Mouse (Mus musculus): Measurements from ENCODE around the gene Plekhh3. TPM values are rescaled to one million over a fixed set of nuclear protein-coding genes. Genes with fewer than 3 reads are reported as not detected.
A peak's percentile ranks its signal among the peaks of the same experiment; 100 is the strongest.

The Plekhh3 gene
- polyA plus RNA-seq, 1 experiment from 2014 or later: 23.8 TPM

GRCm38 (mm10) chr11:101190181-101190912, 19.2 kb upstream of the Plekhh3 start:
- H3K9ac ChIP-seq (ENCODE audit: low read length): peak overlapping the region; percentile 36; the same call in 1 of the 2 replicates
- ATAC-seq (ENCODE audit: low FRiP score, low TSS enrichment) (no peak), DNase-seq (ENCODE audit: low spot score) (no peak)
- no peak overlapping the region for H3K4me3 ChIP-seq (ENCODE audit: low read depth, low read length)
- WGBS: 41% methylated on average over 8 of the region's 8 CpGs
- no peak for TF ChIP-seq CTCF (IDR thresholded peaks at IDR 0.05; ENCODE audit: low read depth)
- no peak for TF ChIP-seq EP300 (optimal IDR thresholded peaks at IDR 0.05)
- no peak overlapping the region for H3K4me2 ChIP-seq (replicated peaks; ENCODE audit: low read depth)
- 0 out of 2 replicates have a peak, but pooled peaks cover 2% of the 10 kb centered on the region for H3K4me1 ChIP-seq (replicated peaks; ENCODE audit: control insufficient read depth, insufficient read depth)
- H3K27me3 ChIP-seq (ENCODE audit: control insufficient read depth, insufficient read depth, low read length): no peaks in the 10 kb centered on the region
- peak overlapping the region; percentile 84 for H3K27ac ChIP-seq (replicated peaks)
- H3K9me3 ChIP-seq (ENCODE audit: control insufficient read depth, low read length): no peaks in the 10 kb centered on the region
- peaks cover 6% of the 10 kb centered on the region; the same call in 1 of the 2 replicates for H3K36me3 ChIP-seq (ENCODE audit: control insufficient read depth, insufficient read depth, low read length)

GRCm38 (mm10) chr11:101189495-101190180, 18.5 kb upstream of the Plekhh3 start:
- Histone ChIP-seq H3K27me3 (ENCODE audit: control insufficient read depth, insufficient read depth, low read length) (no peaks in the 10 kb centered on the region), H3K9ac (ENCODE audit: low read length) (0 out of 2 replicates have a peak overlapping the region, but pooled peaks have one; percentile 36), H3K36me3 (ENCODE audit: control insufficient read depth, insufficient read depth, low read length) (peaks cover 6% of the 10 kb centered on the region; the same call in 1 of the 2 replicates), H3K27ac (replicated peaks) (peak overlapping the region; percentile 84), H3K4me2 (replicated peaks; ENCODE audit: low read depth) (no peak overlapping the region), H3K4me3 (ENCODE audit: low read depth, low read length) (no peak overlapping the region), H3K4me1 (replicated peaks; ENCODE audit: control insufficient read depth, insufficient read depth) (0 out of 2 replicates have a peak, but pooled peaks cover 2% of the 10 kb centered on the region), H3K9me3 (ENCODE audit: control insufficient read depth, low read length) (no peaks in the 10 kb centered on the region)
- WGBS: 17% methylated on average over 5 of the region's 6 CpGs
- DNase-seq (ENCODE audit: low spot score) (peak; percentile 52), ATAC-seq (ENCODE audit: low FRiP score, low TSS enrichment) (peak; percentile 82)
- TF ChIP-seq CTCF (IDR thresholded peaks at IDR 0.05; ENCODE audit: low read depth): no peak
- no peak for TF ChIP-seq EP300 (optimal IDR thresholded peaks at IDR 0.05)

GRCm38 (mm10) chr11:101188166-101188805, 17.1 kb upstream of the Plekhh3 start:
- H3K4me1 ChIP-seq (replicated peaks; ENCODE audit: control insufficient read depth, insufficient read depth): 0 out of 2 replicates have a peak, but pooled peaks cover 2% of the 10 kb centered on the region
- H3K27ac ChIP-seq (replicated peaks): peak overlapping the region; percentile 84
- no peak for ATAC-seq (ENCODE audit: low FRiP score, low TSS enrichment)
- no peaks in the 10 kb centered on the region for H3K27me3 ChIP-seq (ENCODE audit: control insufficient read depth, insufficient read depth, low read length)
- no peak overlapping the region for H3K9ac ChIP-seq (ENCODE audit: low read length)
- no peak for TF ChIP-seq EP300 (optimal IDR thresholded peaks at IDR 0.05)
- no peak for TF ChIP-seq CTCF (IDR thresholded peaks at IDR 0.05; ENCODE audit: low read depth)
- H3K9me3 ChIP-seq (ENCODE audit: control insufficient read depth, low read length): no peaks in the 10 kb centered on the region
- DNase-seq (ENCODE audit: low spot score): no peak
- no peak overlapping the region; the same call in 1 of the 2 replicates for H3K4me2 ChIP-seq (replicated peaks; ENCODE audit: low read depth)
- H3K4me3 ChIP-seq (ENCODE audit: low read depth, low read length): no peak overlapping the region
- peaks cover 4% of the 10 kb centered on the region; the same call in 1 of the 2 replicates for H3K36me3 ChIP-seq (ENCODE audit: control insufficient read depth, insufficient read depth, low read length)
- 79% methylated on average over 11 of the region's 11 CpGs for WGBS

- Histone ChIP-seq H3K36me3 (ENCODE audit: control insufficient read depth, insufficient read depth, low read length) (peaks cover 2% of the 10 kb centered on the region; the same call in 1 of the 2 replicates), H3K4me2 (replicated peaks; ENCODE audit: low read depth) (no peak overlapping the region), H3K9me3 (ENCODE audit: control insufficient read depth, low read length) (no peaks in the 10 kb centered on the region), H3K4me1 (replicated peaks; ENCODE audit: control insufficient read depth, insufficient read depth) (0 out of 2 replicates have a peak, but pooled peaks cover 2% of the 10 kb centered on the region), H3K4me3 (ENCODE audit: low read depth, low read length) (no peak overlapping the region), H3K27me3 (ENCODE audit: control insufficient read depth, insufficient read depth, low read length) (no peaks in the 10 kb centered on the region), H3K27ac (replicated peaks) (no peak overlapping the region), H3K9ac (ENCODE audit: low read length) (no peak overlapping the region)
- TF ChIP-seq EP300 (optimal IDR thresholded peaks at IDR 0.05) (no peak), CTCF (IDR thresholded peaks at IDR 0.05; ENCODE audit: low read depth) (no peak)
- 93% methylated on average over 5 of the region's 5 CpGs for WGBS
- ATAC-seq (ENCODE audit: low FRiP score, low TSS enrichment) (no peak), DNase-seq (ENCODE audit: low spot score) (no peak)
These were observed 16.4 kb upstream of the Plekhh3 start for GRCm38 (mm10) chr11:101187541-101187940.

- Histone ChIP-seq H3K4me3 (ENCODE audit: low read depth, low read length) (no peak overlapping the region), H3K9ac (ENCODE audit: low read length) (no peak overlapping the region), H3K4me1 (replicated peaks; ENCODE audit: control insufficient read depth, insufficient read depth) (0 out of 2 replicates have a peak, but pooled peaks cover 2% of the 10 kb centered on the region), H3K4me2 (replicated peaks; ENCODE audit: low read depth) (no peak overlapping the region), H3K9me3 (ENCODE audit: control insufficient read depth, low read length) (no peaks in the 10 kb centered on the region), H3K27me3 (ENCODE audit: control insufficient read depth, insufficient read depth, low read length) (no peaks in the 10 kb centered on the region), H3K27ac (replicated peaks) (no peak overlapping the region), H3K36me3 (ENCODE audit: control insufficient read depth, insufficient read depth, low read length) (peaks cover 2% of the 10 kb centered on the region; the same call in 1 of the 2 replicates)
- no peak for DNase-seq (ENCODE audit: low spot score)
- 86% methylated on average over 27 of the region's 27 CpGs for WGBS
- TF ChIP-seq EP300 (optimal IDR thresholded peaks at IDR 0.05) (no peak), CTCF (IDR thresholded peaks at IDR 0.05; ENCODE audit: low read depth) (no peak)
- ATAC-seq (ENCODE audit: low FRiP score, low TSS enrichment): no peak
These were observed 15.5 kb upstream of the Plekhh3 start for GRCm38 (mm10) chr11:101186526-101187247.

All from stomach, postnatal 0 days (tissue).